Mouse (Mus musculus) liver, postnatal 0 days (tissue): ENCODE measurements around the gene Mef2d.

Source experiments
- CTCF ChIP-seq: sonication (generic); IDR thresholded peaks from 2 replicates; pipeline ENCODE4 v1.5.1; 2016; ENCODE audit warnings: antibody characterized with exemption, low read depth
- EP300 ChIP-seq: IDR thresholded peaks from 2 replicates; pipeline ENCODE4 v1.6.1; 2016; ENCODE audit warnings: antibody characterized with exemption, low read depth, mild to moderate bottlenecking

- no peak for TF ChIP-seq CTCF
- no peak for TF ChIP-seq EP300
These were observed 1.2 kb upstream of the Mef2d start for GRCm38 (mm10) chr3:88140903-88141430.
